Mouse (Mus musculus): ENCODE measurements around the gene Smyd4. TPM values are rescaled to one million over a fixed set of nuclear protein-coding genes. Genes with fewer than 3 reads are reported as not detected.
A peak's percentile ranks its signal among the peaks of the same experiment; 100 is the strongest.

Smyd4 gene
- total RNA-seq, 1 experiment from 2014 or later, result 13.0 TPM

DNA sequence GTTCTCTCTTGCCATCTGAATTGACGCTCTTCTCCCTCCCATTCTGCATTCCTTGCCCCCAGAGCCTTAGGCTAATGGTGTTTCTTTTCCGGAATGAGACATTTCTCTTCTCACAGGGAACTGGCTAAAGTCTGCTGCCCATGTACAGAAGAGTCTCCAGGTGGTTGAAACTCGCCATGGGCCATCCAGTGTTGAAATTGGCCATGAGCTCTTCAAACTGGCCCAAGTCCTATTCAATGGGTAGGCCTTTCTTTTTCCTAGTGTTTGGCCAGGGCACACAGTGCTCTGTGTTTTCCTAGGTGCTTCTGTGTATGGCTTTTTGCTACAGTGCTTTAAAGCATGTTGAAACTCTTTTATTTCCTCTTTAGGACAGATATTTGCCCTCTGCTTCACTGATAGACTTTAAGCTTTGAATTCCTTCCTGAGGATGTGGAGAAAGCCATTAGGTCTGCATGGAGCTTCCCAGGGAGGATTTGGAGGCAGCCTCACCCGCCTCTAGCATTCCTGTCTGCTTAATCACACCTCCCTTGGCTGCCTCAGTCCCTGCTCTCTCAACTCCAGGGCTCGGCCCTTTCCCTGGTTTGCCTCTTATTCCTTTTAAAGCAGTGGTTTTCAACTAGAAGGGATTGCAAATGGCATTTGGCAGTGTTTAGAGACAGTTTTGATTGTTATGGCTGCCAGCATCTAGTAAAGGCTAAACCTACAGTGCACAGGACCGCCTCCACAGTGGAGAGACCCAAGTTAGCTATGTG lies 55.2 kb downstream of the Smyd4 start:
- no peak for ATAC-seq (replicated peaks in 1 of 2; ENCODE audit: insufficient read depth in 1 of 2, low FRiP score in 2 of 2, low TSS enrichment in 1 of 2, low read depth in 1 of 2, poor library complexity in 2 of 2, severe bottlenecking in 2 of 2)

DNA sequence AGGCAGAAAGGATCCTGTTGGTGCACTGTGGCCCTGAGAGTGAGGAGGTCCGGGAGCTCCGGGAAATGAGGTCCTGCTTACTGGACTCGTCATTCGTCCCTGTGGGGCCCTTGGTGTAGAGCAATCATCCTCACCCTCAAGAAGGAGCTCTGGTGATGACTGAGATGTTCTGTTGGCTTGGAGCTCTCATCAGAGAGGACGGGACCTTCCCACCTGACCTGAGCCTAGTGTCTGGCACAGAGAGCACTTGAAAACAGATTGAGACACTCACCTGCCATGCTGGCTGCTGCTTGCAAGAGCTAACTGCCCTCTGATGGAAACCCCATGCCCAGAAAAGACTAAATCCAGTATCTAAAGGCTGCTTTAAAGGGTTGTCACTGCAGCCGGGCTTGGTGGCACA lies 56.6 kb downstream of the Smyd4 start:
- ATAC-seq (replicated peaks in 1 of 2; ENCODE audit: insufficient read depth in 1 of 2, low FRiP score in 2 of 2, low TSS enrichment in 1 of 2, low read depth in 1 of 2, poor library complexity in 2 of 2, severe bottlenecking in 2 of 2), result no peak

DNA sequence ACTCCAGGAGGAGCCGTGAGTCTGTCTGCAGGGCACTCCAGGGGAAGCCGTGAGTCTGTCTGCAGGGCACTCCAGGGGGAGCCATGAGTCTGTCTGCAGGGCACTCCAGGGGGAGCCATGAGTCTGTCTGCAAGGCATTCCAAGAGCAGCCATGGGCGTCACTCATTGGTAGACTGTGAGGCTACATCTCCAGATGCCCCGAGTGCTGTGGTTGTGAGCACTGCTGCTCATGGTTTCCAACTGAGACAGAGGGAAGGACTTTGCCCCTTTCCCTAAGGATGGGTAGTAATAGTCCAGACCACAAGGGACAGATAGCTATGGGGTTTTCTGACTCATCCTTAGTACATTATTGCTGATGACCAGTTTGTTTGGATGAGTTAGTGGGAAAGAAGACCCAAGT lies 57.9 kb downstream of the Smyd4 start:
- ATAC-seq (replicated peaks in 1 of 2; ENCODE audit: insufficient read depth in 1 of 2, low FRiP score in 2 of 2, low TSS enrichment in 1 of 2, low read depth in 1 of 2, poor library complexity in 2 of 2, severe bottlenecking in 2 of 2), result no peak

DNA sequence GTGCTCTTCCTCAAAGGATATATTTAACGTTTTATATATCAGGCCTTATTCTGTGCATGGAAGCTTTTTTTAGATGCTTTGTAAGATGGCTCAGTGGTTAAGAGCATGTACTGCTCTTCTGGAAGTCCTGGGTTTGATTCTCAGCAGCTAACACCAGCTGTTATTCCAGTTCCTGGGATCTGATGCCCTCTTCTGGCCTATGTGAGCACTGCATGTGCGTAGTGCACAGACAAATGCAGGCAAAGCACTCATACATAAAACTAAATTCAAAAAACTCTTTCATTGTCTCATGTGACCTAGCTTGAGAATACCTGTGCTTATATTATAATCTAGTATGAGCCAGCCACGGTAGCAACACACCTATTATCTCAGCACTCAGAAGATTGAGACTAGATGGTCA lies 58.6 kb downstream of the Smyd4 start:
- ATAC-seq (replicated peaks in 1 of 2; ENCODE audit: insufficient read depth in 1 of 2, low FRiP score in 2 of 2, low TSS enrichment in 1 of 2, low read depth in 1 of 2, poor library complexity in 2 of 2, severe bottlenecking in 2 of 2), result no peak

DNA sequence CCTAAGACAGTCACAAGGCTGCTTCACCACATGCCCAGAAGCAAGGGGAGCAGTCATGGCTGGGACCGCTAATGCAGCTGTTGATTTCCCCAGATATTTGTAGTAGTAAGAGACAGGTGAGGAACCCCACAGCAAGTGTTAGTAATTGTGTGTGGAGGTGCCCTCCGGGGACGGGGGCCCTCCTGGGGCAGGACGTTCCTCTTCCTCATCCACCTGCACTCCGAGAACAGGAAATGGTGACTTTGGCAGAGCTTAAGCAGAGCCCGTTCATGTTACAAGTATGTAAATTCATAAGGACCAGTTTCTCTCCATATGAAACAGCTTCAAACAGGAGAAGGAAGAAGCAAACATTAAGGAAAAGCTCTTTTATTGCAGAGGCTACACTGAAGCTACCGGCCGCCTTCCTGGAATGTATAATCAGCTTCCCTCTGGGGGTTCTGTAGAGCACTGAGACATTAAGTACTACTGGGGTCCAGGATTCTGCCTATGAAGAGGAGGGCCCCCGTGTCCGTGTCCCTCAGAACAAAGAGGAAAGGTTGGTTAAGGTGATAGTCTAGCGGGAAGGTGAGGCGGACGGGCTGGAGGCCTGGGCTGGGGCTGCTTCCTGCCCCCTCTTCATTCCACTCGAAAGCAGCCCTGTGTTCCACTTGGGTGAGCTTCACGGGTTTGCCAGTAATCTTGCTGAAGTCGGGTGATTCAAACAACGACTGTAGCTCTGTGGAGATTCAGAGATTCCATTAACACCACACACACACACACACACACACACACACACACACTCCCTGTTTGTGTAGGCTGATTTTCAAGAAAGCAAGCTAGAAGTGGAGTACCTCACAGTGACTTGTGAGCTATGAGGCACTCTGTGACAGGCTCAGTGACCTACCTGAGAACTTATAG lies 61.7 kb downstream of the Smyd4 start:
- peak; percentile 23 to 59; a peak in 1 of 4 replicates for ATAC-seq (replicated peaks in 1 of 2; ENCODE audit: insufficient read depth in 1 of 2, low FRiP score in 2 of 2, low TSS enrichment in 1 of 2, low read depth in 1 of 2, poor library complexity in 2 of 2, severe bottlenecking in 2 of 2)

DNA sequence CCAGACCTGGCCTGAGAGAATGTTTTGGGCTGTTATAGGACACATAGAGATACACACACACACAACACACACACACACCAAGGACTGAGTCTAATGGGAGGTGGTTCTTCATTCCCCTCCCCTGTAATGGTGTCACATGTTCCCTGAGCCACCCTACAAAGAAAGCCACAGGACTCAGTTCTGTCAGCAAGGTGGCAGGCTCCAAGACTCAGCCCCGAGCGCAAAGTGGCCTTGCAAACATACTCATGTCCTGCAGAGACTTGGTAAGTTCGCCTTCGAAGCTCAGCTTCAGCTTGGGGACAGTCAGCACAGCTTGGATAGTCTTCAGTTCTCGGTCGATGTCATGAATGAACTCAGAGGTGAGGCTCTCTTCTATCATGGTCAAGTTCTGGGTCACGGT lies 62.4 kb downstream of the Smyd4 start:
- ATAC-seq (replicated peaks in 1 of 2; ENCODE audit: insufficient read depth in 1 of 2, low FRiP score in 2 of 2, low TSS enrichment in 1 of 2, low read depth in 1 of 2, poor library complexity in 2 of 2, severe bottlenecking in 2 of 2), result no peak

DNA sequence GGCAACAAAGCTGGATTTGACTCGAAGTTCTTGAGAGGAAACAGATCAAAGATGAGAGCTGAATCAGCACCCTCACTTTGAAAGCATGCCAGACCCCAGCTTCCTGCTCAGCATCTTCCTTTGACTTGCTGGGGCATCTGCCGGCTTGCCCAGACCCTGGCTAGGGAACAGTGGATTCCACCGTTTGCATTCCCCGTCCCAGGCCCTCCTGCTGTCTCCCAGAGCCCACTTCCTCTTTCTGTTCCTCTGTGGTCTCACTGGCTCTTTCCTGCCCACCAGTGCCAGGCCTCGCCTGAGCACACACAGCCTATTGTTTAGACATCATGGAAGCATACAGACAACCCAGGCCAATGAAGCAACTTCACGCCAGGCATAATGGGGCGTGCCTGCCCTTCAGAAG lies 66.9 kb downstream of the Smyd4 start:
- peak; percentile 90 to 95 for ATAC-seq (replicated peaks in 1 of 2; ENCODE audit: insufficient read depth in 1 of 2, low FRiP score in 2 of 2, low TSS enrichment in 1 of 2, low read depth in 1 of 2, poor library complexity in 2 of 2, severe bottlenecking in 2 of 2)

DNA sequence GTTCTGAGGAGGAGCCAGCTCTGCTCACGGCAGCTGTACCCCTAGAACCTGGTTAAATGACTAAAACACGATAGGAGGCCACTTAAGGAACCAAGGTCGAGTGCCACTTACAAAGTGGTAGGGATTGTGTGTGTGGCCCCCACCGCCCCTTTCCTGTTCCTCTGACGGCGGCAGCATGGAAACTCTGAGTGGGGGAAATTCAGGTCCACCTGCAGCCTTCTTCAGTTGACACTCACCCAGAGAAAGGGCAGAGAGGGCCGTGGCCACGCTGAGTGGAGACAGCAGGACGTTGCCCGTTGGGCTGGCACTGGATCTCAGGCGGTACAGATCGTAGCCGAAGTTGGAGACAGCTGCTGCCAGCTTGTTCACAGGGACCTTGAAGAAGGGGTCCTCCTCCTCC lies 67.8 kb downstream of the Smyd4 start:
- ATAC-seq (replicated peaks in 1 of 2; ENCODE audit: insufficient read depth in 1 of 2, low FRiP score in 2 of 2, low TSS enrichment in 1 of 2, low read depth in 1 of 2, poor library complexity in 2 of 2, severe bottlenecking in 2 of 2), result peak in 1 of 2 experiments; percentile 15; a peak in 1 of 4 replicates

DNA sequence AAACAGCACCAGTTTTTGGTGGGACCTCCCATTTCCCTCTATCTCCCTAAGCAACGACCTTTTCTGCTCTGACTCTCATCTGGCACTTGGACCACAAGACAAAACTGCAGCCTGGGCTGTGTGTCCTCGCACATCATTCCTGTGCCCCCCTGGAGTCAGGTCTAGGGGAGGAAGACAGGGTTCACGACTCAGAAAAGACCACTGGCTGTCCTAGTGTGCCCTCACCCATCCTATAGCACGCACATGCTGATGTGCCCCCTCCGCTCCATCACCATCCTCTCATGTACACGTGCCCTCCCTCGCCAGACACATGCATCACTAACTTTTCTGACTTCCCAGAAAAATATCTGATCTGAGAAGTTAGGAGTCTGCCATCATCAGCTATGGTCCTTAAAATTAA lies 71.8 kb downstream of the Smyd4 start:
- ATAC-seq (replicated peaks in 1 of 2; ENCODE audit: insufficient read depth in 1 of 2, low FRiP score in 2 of 2, low TSS enrichment in 1 of 2, low read depth in 1 of 2, poor library complexity in 2 of 2, severe bottlenecking in 2 of 2), result no peak

DNA sequence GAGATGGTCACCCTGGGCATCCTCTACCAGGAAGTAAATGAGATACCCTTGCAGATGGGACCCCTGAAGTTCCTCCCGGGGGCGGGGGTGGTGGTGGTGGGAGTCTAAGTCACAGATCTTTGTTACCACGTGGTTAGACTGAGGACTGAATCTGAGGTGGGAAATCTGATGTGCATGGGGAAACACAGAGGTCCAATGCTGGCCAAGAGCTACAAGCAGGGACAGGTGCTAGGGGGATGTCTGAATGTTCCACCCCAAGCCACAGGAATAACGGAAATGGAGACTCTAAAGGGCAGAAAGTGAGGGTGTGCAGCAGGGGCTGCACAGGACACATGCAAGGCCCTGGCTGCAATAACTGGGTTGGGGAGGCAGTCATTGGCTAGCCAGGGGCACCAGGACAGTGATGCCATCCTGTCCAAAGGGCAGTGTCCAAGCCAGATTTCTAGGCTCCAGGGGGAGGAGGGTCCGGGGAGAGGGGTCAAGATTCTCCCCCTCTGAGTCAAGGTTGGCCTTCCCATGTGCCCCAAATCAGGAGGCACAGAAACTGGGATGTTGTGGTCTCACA lies 72.7 kb downstream of the Smyd4 start:
- ATAC-seq (replicated peaks in 1 of 2; ENCODE audit: insufficient read depth in 1 of 2, low FRiP score in 2 of 2, low TSS enrichment in 1 of 2, low read depth in 1 of 2, poor library complexity in 2 of 2, severe bottlenecking in 2 of 2), result no peak

DNA sequence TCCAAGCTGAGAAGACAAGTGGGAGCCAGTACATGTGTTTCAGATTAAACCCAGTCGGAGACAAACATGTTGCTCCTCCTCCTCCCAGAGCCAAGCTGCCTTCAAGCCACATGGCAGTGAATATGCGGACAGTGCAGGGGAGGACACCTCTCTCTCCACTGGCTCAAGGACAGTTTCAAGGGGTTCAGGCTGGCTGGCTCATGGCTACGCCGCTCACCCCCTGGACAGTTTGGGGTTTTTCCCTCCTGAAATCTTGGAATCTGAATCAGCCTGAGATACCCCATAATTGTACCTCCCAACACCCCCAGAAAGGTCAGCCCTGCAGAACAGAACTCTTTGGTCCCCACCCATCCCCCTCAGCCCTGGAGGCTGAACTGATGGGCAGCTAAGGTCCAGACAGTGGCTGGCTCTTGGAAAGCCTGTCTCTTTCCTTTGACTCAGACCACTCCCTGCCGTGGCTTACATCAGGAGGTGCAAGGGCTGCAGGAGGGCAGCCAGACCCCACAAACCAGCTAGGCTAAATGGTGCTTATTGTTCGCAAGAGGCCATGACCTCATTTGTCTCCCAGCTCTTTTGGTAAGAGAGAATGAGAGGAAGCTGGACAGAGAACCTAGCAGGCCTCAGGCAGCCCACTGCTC lies 73.3 kb downstream of the Smyd4 start:
- ATAC-seq (replicated peaks in 1 of 2; ENCODE audit: insufficient read depth in 1 of 2, low FRiP score in 2 of 2, low TSS enrichment in 1 of 2, low read depth in 1 of 2, poor library complexity in 2 of 2, severe bottlenecking in 2 of 2), result no peak; a peak in 1 of 4 replicates

DNA sequence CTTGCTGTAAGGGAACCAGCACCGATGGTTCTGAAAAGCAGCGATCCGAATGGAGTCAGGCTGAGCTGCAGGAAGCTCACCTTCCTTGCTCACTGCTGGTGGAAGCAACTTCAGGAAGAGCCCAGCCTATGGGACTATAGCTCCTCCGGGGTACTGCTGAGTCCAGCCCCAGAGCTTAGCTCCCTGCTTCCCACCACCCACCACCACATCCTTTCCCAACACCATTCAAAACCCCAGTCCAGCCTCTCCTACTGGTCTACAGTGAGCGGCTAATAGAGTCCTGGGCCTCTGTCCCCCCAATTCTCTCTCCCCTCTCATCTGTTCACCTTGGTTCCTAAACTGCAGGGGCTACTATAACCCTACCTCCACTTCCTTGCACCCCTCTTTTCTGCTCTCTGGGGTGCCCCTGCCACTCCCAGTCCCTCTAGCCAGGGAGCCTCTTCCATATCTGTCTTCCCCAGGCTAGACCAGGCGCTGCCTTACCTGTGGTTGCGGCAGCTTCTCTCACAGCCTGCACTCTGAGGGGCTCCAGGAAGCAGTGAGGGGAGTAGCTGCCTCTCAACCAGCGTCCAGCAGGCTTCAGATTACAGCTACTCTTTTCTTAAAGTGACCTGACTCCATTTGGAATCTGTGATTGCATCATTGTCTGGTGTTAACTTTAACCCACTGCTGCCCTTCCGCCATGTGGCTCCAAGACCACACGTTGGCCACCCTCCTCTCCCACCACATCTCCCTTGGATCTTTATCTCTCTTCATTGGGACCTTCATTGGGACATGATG lies 74.0 kb downstream of the Smyd4 start, which contains the start of gene Serpinf1:
Gene Serpinf1 (minus strand): TSS at position 689 of the 780 bp plus-strand sequence.
- ATAC-seq (replicated peaks in 1 of 2; ENCODE audit: insufficient read depth in 1 of 2, low FRiP score in 2 of 2, low TSS enrichment in 1 of 2, low read depth in 1 of 2, poor library complexity in 2 of 2, severe bottlenecking in 2 of 2), result peak in 1 of 2 experiments; percentile 43; a peak in 1 of 4 replicates

DNA sequence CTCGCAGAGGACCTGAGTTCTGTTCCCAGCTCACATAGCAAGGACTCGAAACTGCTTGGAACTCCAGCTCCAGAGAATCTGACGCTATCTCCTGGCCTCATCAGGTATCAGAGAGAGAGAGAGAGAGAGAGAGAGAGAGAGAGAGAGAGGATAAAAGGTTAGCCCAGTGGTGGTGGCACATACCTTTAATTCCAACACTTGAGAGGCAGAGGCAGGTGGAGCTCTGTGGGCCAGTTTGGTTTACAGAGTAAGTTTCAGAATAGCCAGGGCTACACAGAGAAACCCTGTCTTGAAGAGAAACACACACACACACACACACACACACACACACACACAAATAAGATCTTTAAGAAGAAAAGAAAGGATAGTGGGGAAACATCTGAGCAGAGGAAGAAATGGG lies 74.9 kb downstream of the Smyd4 start:
- no peak for ATAC-seq (replicated peaks in 1 of 2; ENCODE audit: insufficient read depth in 1 of 2, low FRiP score in 2 of 2, low TSS enrichment in 1 of 2, low read depth in 1 of 2, poor library complexity in 2 of 2, severe bottlenecking in 2 of 2)

DNA sequence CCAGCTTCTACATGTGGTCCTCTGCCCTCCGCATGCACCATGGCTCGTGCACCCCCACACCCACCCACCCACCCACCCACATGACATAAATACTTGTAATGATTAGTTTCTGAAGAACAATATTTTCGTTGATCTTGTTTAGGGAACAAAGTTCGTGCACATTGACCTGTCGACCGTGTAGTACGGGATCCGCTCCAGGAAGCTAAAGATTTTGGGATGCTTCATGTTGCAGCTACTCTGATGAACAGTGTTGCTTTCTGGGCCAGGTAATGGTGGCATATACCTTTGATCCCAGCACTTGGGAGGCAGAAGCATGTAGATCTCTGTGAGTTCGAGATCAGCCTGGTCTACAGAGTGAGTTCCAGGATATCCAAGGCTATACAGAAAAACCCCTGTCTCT lies 75.8 kb downstream of the Smyd4 start:
- no peak for ATAC-seq (replicated peaks in 1 of 2; ENCODE audit: insufficient read depth in 1 of 2, low FRiP score in 2 of 2, low TSS enrichment in 1 of 2, low read depth in 1 of 2, poor library complexity in 2 of 2, severe bottlenecking in 2 of 2)

DNA sequence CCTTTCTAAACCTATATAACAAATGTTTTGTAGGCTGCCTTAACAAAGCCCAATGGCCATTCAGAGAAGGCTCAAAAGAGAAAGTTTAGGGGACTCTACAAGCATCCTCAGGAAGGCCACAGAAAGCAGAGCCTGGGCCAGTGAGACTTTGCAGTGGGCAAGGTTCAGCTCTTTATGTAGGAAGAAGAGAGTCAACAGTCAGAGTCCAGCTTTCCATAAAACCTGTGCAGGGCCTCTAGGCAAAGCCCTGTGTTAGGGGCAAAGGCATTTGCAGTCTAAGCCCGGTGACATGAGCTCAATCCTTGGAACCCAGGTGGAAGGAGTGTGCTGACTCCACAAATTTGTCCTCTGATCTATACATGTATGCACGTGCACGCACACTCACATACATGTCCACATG lies 76.2 kb downstream of the Smyd4 start:
- ATAC-seq (replicated peaks in 1 of 2; ENCODE audit: insufficient read depth in 1 of 2, low FRiP score in 2 of 2, low TSS enrichment in 1 of 2, low read depth in 1 of 2, poor library complexity in 2 of 2, severe bottlenecking in 2 of 2), result no peak

DNA sequence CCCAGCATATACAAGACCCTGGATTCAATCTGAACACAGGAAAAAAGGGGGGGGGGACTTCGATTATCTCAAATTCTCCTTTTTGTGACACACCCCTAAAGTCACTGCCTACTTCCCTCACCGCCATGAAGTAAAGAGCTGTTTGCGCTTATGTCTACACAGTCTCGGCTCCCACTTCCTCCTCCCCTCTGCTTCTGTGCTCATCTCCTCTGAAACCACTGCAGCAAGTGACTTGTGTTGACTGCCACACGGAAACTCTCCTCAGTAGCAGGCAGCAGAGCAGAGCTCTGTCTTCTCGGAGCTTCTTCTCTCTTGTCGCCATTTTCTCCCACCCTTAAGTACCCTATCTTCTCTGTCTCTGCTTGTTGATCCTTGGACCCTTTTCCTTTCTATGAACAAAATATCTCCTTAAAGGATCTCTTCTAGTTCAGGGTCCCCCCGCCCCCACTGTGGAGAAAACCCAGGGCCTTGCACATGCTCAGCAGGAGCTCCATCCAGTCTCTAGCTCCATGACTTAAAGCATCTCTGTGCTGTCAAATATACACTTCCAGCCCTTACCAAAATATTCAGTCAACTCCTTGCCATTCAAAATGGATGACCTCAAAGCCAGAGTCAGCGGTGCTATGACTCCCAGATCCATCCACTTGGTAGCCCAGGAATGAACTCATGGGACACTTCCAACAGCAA lies 80.9 kb downstream of the Smyd4 start:
- peak; percentile 56 to 79; a peak in 3 of 4 replicates for ATAC-seq (replicated peaks in 1 of 2; ENCODE audit: insufficient read depth in 1 of 2, low FRiP score in 2 of 2, low TSS enrichment in 1 of 2, low read depth in 1 of 2, poor library complexity in 2 of 2, severe bottlenecking in 2 of 2)

Data from hematopoietic stem cell, adult 5-6 weeks (primary cell).